Mouse (Mus musculus) ES-CJ7 (cell line): ENCODE measurements around the gene Treml1.

ENCODE experiments used
- DNase-seq: peaks from one replicate; pipeline ENCODE4 v3.0.0; 2011; ENCODE audit warnings: low read depth, low spot score

Gene Treml1

GRCm38 (mm10) chr17:48408526-48409291, 49.0 kb downstream of the Treml1 start:
- DNase-seq, result peak; percentile 46

GRCm38 (mm10) chr17:48409380-48410298, 49.9 kb downstream of the Treml1 start, which contains the start of the genes Nfya and Oard1:
TSS of gene Nfya (minus strand) at chr17:48409906.
TSS of gene Oard1 (plus strand) at chr17:48410014.
- peak; percentile 99 for DNase-seq

- peak; percentile 58 for DNase-seq
Measured at GRCm38 (mm10) chr17:48410299-48410785, 50.6 kb downstream of the Treml1 start.

GRCm38 (mm10) chr17:48411241-48411640, 51.5 kb downstream of the Treml1 start:
- DNase-seq, result no peak

- DNase-seq, result no peak
Measured at GRCm38 (mm10) chr17:48416011-48416410, 56.3 kb downstream of the Treml1 start.
